Mouse (Mus musculus) heart, embryonic 16.5 days (tissue): ENCODE measurements around the gene Gm4303. TPM values are rescaled to one million over a fixed set of nuclear protein-coding genes. Genes with fewer than 3 reads are reported as not detected.
"Not testable (repeated sequence)": the region's sequence is repeated elsewhere in the genome, so short reads cannot be mapped to it uniquely, and the experiment has no call there.

Source experiments
- ATAC-seq: fragments of 200-750 bp; cut with Nextera tagmentation; replicated peaks from 2 replicates; pipeline ENCODE4 v1.8.0; 2017; ENCODE audit warnings: moderate number of reproducible peaks; ENCODE audit not compliant: insufficient read depth, low FRiP score; ENCODE audit errors: extremely low read depth
- H3K27ac ChIP-seq: fragments of 300-500 bp; sonication (generic); 2 replicates; pipeline ENCODE4 v1.5.1; 2014; ENCODE audit warnings: mild to moderate bottlenecking, low read length, control low read depth, moderate library complexity
- H3K27me3 ChIP-seq: fragments of 300-500 bp; sonication (generic); 2 replicates; pipeline ENCODE4 v1.6.1; 2014; ENCODE audit warnings: low read length, mixed read lengths; ENCODE audit not compliant: control insufficient read depth, insufficient read depth
- H3K36me3 ChIP-seq: fragments of 300-500 bp; sonication (generic); 2 replicates; pipeline ENCODE4 v1.6.1; 2014; ENCODE audit not compliant: control insufficient read depth, insufficient read depth
- H3K4me1 ChIP-seq: fragments of 300-500 bp; sonication (generic); 2 replicates; pipeline ENCODE4 v1.6.1; 2014; ENCODE audit warnings: low read length, mixed read lengths; ENCODE audit not compliant: control insufficient read depth, insufficient read depth
- H3K4me2 ChIP-seq: fragments of 300-500 bp; sonication (generic); 2 replicates; pipeline ENCODE4 v1.6.1; 2014; ENCODE audit warnings: low read depth, mild to moderate bottlenecking, control low read depth, low read length
- H3K4me3 ChIP-seq: fragments of 300-500 bp; sonication (generic); 2 replicates; pipeline ENCODE4 v1.5.1; 2014; ENCODE audit warnings: mild to moderate bottlenecking, control low read depth, low read length
- H3K9ac ChIP-seq: fragments of 300-500 bp; sonication (generic); 2 replicates; pipeline ENCODE4 v1.6.1; 2014; ENCODE audit warnings: low read length, control low read depth
- H3K9me3 ChIP-seq: fragments of 300-500 bp; sonication (generic); replicated peaks from 2 replicates; pipeline ENCODE4 v1.6.1; 2016; ENCODE audit warnings: low read length; ENCODE audit not compliant: control insufficient read depth
- WGBS: fragments of 180-500 bp; shearing (Covaris S2); extraction: QIAGEN DNeasy Blood & Tissue Kit; methylation state at CpG from one replicate; pipeline ENCODE4 v1.1.7; 2014; 5-methylcytosine and 5-hydroxymethylcytosine counted together
- polyA plus RNA-seq: library from polyadenylated mRNA; unstranded; fragments of >200 nt; fragmentation: Nextera tagmentation; extraction: Ambion mirVana; gene quantifications from 2 replicates; pipeline ENCODE4 v1.2.1, GENCODE M21; 2015

Gene Gm4303
- polyA plus RNA-seq = not detected in 2 replicates

- H3K4me1 ChIP-seq, H3K36me3 ChIP-seq, H3K4me2 ChIP-seq, H3K4me3 ChIP-seq, H3K27me3 ChIP-seq, H3K27ac ChIP-seq, H3K9me3 ChIP-seq, ATAC-seq, H3K9ac ChIP-seq: not testable (repeated sequence)
- no CpG with 5 or more reads among the region's 3 CpGs for WGBS
Observed at GRCm38 (mm10) chr10:100345672-100346071, at the start of gene Gm4303. TSS of gene Gm4303 (plus strand) at chr10:100345972.

DNA sequence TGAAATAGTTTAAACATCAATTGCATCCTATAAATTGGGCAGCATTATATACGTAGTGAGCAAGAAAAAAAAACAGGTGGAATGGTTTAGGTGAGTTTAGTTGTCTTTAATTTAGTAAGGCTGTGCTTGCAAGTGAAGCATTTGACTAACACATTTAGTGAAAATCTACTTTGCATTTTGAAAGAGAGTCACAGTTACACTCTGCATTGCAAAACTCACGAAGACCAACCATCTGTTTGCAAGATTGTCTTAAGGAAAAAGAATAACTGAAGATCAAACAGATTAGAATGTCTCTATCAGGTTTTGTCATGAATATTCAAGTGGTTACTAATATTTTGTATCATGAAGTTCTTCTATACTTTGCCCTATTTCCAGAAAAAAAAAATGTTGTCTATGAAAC is 49.7 kb upstream of the Gm4303 start:
- Histone ChIP-seq H3K4me1 (no peaks in the 10 kb centered on the region), H3K4me3 (no peak overlapping the region), H3K27ac (no peak overlapping the region), H3K27me3 (no peaks in the 10 kb centered on the region), H3K9me3 (no peaks in the 10 kb centered on the region), H3K9ac (no peak overlapping the region), H3K36me3 (no peaks in the 10 kb centered on the region), H3K4me2 (no peak overlapping the region)
- ATAC-seq = no peak
- 73% methylated on average over 2 of the region's 2 CpGs for WGBS

DNA sequence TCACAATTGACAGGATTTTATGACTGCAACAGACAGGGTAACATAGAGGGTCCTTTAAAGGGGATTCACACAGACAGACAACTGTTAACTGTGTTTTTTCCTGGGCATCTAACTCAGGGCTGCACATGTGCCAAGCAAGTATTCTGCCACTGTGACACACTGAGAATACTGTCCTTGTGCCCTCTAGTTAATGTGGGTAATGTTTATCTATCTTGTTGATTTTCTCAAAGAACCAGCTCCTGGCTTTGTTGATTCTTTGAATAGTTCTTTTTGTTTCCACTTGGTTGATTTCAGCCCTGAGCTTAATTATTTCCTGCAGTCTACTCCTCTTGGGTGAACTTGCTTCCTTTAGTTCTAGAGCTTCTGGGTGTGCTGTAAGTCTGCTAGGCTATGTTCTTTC is 45.7 kb upstream of the Gm4303 start:
- H3K27ac ChIP-seq, H3K4me1 ChIP-seq, ATAC-seq, H3K4me3 ChIP-seq, H3K36me3 ChIP-seq, H3K4me2 ChIP-seq, H3K9ac ChIP-seq, H3K9me3 ChIP-seq, H3K27me3 ChIP-seq: not testable (repeated sequence)

DNA sequence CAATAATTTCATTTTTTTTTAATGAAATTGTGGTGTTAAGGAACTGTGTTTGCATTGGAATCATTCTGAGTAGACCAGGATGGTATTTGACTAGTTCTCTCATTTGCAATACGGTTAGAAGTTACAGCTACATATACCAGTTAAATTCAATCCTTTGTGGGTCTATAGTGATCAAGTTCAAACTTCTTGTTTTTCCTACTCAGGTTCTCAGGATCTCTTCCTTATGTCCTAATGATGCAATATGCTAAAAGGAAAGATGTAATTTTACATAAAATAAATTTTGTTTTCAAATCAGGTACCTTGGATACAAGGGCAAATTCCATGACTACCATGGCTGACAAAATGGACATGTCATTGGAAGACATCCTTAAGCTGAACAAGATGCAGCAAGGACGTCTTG is 10.4 kb upstream of the Gm4303 start, which contains the start of gene Gm4301:
Gm4301 (plus strand) TSS at position 301 of the 400 bp plus-strand sequence.
- H3K9ac ChIP-seq, H3K27me3 ChIP-seq, H3K4me3 ChIP-seq, ATAC-seq, H3K27ac ChIP-seq, H3K36me3 ChIP-seq, H3K4me1 ChIP-seq, H3K4me2 ChIP-seq, H3K9me3 ChIP-seq: not testable (repeated sequence)
- no CpG with 5 or more reads among the region's 2 CpGs for WGBS

DNA sequence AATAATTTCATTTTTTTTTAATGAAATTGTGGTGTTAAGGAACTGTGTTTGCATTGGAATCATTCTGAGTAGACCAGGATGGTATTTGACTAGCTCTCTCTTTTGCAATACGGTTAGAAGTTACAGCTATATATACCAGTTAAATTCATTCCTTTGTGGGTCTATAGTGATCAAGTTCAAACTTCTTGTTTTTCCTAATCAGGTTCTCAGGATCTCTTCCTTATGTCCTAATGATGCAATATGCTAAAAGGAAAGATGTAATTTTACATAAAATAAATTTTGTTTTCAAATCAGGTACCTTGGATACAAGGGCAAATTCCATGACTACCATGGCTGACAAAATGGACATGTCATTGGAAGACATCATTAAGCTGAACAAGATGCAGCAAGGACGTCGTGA is 5.2 kb upstream of the Gm4303 start, which contains the start of gene Gm4302:
Gm4302 (plus strand) TSS at position 301 of the 400 bp plus-strand sequence.
- H3K27me3 ChIP-seq, H3K4me1 ChIP-seq, H3K4me3 ChIP-seq, H3K9me3 ChIP-seq, H3K9ac ChIP-seq, H3K4me2 ChIP-seq, ATAC-seq, H3K27ac ChIP-seq, H3K36me3 ChIP-seq: not testable (repeated sequence)
- WGBS = no CpG with 5 or more reads among the region's 3 CpGs

DNA sequence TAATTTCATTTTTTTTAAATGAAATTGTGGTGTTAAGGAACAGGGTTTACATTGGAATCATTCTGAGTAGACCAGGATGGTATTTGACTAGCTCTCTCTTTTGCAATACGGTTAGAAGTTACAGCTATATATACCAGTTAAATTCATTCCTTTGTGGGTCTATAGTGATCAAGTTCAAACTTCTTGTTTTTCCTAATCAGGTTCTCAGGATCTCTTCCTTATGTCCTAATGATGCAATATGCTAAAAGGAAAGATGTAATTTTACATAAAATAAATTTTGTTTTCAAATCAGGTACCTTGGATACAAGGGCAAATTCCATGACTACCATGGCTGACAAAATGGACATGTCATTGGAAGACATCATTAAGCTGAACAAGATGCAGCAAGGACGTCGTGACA is 5.0 kb downstream of the Gm4303 start, which contains the start of gene Gm4305:
Gm4305 (plus strand) TSS at position 301 of the 400 bp plus-strand sequence.
- no CpG with 5 or more reads among the region's 3 CpGs for WGBS
- H3K4me2 ChIP-seq, H3K27ac ChIP-seq, H3K9me3 ChIP-seq, ATAC-seq, H3K4me1 ChIP-seq, H3K27me3 ChIP-seq, H3K9ac ChIP-seq, H3K4me3 ChIP-seq, H3K36me3 ChIP-seq: not testable (repeated sequence)

DNA sequence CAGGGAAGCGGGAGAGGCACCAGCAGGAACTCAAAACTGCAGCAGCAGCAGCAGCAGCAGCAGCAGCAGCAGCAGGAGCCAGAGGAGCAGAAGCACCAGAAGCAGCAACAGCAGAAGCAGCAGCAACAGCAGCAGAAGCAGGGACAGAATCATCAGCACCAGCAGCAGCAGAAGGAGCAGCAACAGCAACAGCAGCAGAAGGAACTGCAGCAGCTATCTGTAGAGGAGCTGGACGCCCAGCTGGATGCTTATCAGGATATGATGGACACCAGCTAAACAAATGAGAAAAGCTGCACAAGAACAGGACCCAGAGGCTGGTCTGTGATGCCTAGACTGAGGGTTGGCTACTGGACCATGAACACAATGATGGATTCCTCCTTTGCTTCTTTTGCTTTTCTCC is 11.1 kb downstream of the Gm4303 start:
- H3K27me3 ChIP-seq, H3K9me3 ChIP-seq, H3K4me3 ChIP-seq, ATAC-seq, H3K36me3 ChIP-seq, H3K4me2 ChIP-seq, H3K27ac ChIP-seq, H3K4me1 ChIP-seq, H3K9ac ChIP-seq: not testable (repeated sequence)
- WGBS = 53% methylated on average over 2 of the region's 2 CpGs

GRCm38 (mm10) chr10:100361038-100361437 is 15.3 kb downstream of the Gm4303 start, which contains the start of gene Gm4307:
TSS of gene Gm4307 (plus strand) at chr10:100361338.
- H3K9me3 ChIP-seq, ATAC-seq, H3K4me2 ChIP-seq, H3K4me3 ChIP-seq, H3K9ac ChIP-seq, H3K27me3 ChIP-seq, H3K36me3 ChIP-seq, H3K4me1 ChIP-seq, H3K27ac ChIP-seq: not testable (repeated sequence)
- no CpG with 5 or more reads among the region's 3 CpGs for WGBS

GRCm38 (mm10) chr10:100382460-100382859 is 36.7 kb downstream of the Gm4303 start, which contains the start of gene Gm4312:
TSS of gene Gm4312 (minus strand) at chr10:100382560.
- H3K9ac ChIP-seq, H3K36me3 ChIP-seq, H3K9me3 ChIP-seq, H3K27ac ChIP-seq, H3K27me3 ChIP-seq, ATAC-seq, H3K4me2 ChIP-seq, H3K4me3 ChIP-seq, H3K4me1 ChIP-seq: not testable (repeated sequence)
- no CpG with 5 or more reads among the region's 2 CpGs for WGBS
